Mouse (Mus musculus): ENCODE measurements around the gene Skp1a.

The Skp1a gene

DNA sequence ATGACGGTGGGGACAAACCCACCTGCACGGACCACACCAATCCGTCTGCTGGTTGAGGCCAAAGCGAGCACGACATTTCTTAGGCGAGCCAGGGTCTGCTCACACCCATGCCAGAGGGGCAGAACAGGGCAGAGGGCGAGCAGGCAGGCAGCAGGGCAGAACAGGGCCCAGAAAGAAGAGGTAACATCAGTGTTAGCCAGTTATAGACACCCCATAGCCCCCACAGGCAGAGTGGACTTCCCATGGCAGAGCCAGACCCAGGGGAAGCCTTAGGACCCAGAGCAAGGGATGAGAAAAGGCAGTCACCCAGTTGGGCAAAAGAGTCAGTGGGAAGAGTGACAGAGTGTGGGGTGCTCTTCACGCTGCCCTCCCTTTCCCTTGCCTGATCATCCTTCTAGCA lies 23.3 kb downstream of the Skp1a start:
- DNase-seq: no peak

- no peak for DNase-seq
Observed at GRCm38 (mm10) chr11:52257376-52257775, 25.6 kb downstream of the Skp1a start.

DNA sequence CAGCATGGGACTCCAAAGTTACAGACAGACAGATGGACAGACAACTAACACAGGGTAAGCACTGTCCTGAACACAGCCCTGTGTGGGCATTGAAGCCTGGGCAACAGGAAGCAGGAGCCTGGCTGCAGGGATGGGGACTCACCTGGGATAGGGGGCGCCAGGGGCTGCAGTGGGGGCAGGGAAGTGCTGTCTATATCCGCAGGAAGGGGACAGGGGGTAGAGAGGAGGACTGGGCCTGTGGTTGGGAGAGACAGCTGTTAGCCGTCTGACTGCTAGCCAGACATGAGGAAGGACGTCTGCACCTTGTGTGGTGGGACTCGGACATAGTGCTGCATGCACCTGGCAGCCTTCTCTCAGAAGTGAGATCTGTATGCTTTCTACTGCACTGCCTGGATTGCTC lies 26.9 kb downstream of the Skp1a start:
- DNase-seq: no peak

DNA sequence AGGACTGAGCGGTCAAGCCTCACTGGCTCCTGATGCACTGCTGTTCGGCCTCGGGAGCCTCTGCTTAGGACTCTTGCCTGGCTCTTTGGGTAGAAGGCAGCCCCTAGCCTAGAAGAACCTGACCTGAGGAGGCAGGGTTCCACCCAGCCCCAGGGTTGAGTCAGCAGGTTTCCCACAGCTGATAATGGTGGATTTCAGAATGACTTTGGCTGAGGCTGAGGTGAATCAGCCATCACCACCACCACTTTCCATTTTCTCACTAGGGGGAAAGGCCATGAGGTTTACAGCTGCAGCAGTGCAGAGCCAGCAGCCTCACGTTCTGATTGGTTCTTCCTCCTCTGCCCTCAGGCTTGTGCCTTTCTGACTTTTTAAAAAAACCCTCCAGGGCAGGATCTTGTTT lies 29.1 kb downstream of the Skp1a start:
- no peak for DNase-seq

- DNase-seq: no peak
Observed at GRCm38 (mm10) chr11:52261937-52262336, 30.1 kb downstream of the Skp1a start.

- DNase-seq: no peak
Observed at GRCm38 (mm10) chr11:52262338-52262737, 30.5 kb downstream of the Skp1a start.

DNA sequence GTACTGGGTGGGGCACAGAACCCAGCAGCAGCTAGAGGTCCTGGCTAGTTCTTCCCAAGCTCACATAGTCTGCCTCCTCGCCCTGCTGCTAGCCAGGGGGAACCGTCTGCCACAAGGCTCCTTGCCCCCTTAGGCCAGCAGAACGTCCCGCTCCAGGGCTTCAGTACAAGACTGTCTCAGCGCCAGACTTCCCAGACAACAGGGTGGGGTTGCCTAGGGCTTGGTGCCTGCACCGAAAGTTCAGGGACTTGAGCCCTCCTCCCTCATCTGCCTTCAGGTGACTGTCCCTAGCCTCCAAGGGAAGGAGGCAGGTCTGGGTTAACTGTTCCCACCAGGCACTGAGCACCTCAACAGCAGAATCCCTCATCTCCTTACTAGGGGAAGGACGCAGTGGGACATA lies 33.1 kb downstream of the Skp1a start:
- no peak for DNase-seq

- no peak for DNase-seq
Observed at GRCm38 (mm10) chr11:52265616-52266307, 34.0 kb downstream of the Skp1a start.

GRCm38 (mm10) chr11:52267271-52267670 lies 35.5 kb downstream of the Skp1a start:
- DNase-seq: no peak

DNA sequence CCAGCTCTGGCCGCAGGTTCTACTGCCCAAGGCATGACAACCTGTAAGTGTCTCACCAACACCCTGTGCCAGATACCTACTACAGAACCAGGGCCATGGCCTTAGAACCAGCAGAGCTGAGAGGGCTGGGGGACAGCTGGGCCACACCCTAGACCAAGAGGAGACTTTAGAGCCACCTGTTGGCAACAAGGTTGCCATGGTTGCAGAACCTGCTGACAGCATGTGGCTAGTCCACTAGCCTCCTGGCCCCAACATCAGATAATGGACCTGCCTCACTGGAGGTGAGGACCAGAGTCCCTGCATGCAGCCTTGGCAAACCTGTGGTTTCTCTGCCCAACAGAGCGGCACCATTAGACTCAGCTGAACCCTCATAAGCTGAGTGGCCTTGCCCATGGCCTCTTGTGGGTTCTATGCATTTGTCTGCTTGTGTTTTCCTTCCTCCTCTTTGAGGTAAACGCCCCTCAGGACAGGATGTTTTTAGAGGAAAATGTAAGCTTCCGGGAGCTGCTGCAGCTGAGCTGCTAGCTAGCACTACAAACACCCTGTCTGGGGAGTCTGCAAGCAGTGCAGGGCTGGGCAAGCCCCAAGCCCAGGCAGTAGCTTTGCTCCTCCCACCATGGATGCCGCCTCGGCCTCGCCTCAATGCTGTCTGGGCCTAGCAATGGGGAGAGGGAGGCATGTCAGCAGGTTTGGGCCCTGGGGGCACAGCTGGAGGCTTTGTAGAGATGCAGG lies 36.5 kb downstream of the Skp1a start:
- no peak for DNase-seq

- no peak for DNase-seq
Observed at GRCm38 (mm10) chr11:52269841-52270240, 38.0 kb downstream of the Skp1a start.

- no peak for DNase-seq
Observed at GRCm38 (mm10) chr11:52271765-52272495, 40.1 kb downstream of the Skp1a start.

- no peak for DNase-seq
Observed at GRCm38 (mm10) chr11:52272619-52273018, 40.8 kb downstream of the Skp1a start.

DNA sequence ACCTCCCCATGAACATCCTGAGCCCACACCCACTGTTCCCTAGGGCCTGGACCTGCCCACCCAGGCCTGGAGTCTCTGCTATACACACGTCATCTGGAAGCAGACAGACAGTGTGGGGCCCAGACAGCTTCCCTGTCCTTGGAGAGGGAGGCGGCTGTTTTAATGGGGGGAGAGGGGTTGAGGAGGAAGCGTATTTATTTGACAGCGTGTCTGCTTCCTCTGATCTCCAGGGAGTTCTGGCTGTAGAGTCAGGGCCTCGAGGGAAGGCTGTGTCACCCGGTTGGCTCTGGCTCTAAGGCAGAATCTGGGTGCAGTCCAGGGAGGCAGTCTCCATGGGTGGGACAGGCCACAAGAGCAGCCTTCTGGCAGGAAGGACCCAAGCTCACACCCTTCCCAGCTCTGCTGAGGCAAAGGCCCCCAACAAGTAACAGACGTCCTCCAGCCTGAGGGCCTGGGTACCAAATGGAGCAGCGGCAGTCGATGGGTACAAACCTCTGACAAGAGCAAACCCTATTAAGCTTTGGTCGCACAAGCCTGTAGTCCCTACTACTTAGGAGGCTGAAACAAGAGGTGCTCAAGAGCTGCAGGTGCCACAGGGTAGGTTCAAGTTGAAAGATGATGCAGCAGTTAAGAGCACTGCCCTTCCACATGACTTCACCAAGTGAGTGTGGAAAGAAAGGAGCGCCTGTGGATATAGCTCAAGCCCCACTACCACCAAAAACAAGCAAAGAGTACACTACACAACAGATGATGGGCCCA lies 41.6 kb downstream of the Skp1a start:
- DNase-seq: no peak

DNA sequence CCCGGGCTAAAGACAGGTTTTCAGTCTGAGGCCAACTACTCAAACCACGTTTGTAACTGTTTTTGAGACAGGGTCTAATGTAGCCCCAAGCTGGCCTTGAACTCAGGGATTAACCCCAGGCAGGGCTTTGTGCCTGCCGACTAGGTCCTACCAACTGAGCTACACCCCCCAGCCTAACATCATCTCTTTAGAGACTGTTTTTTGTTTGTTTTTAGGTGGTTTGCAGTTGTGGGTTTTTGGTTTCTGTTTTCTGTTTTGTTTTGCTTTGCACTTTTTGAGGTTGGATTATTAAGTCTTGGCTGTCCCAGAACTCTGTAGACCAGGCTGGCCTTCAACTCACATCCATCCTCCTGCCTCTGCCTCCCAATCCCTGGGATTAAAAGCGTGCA lies 42.1 kb downstream of the Skp1a start:
- no peak for DNase-seq

DNA sequence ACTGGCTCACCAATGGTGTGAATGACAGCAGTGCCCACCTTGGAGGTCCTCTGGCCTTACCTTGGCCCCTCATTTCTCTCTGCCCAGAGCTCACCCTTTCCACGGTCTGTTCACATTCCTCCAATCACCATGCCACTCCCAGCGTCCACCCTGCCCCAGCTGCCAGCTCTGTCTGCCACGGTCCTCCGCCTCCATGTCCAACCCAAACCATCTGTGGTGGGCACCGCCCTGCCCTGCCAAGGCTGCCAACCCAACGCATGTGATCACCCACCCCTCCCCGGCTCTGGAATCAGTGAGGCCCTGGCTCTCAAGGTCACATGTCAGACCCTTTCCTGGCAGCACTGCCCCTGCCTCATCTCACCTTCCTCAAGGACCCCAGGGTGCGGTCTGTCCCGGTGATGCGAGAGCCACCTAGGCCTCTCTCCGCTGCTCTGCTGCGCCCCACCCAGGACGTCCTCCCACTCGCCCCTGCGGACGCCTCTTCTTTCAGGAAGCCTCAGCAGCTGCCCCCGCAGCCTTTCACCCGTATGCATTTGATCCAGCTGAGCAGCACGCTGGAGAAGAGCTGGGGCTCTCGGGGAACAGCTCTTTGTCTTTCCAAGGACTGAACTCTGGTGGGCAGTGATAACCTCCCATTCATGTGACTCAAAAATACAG lies 42.8 kb downstream of the Skp1a start:
- DNase-seq: no peak

- no peak for DNase-seq
Observed at GRCm38 (mm10) chr11:52275366-52275765, 43.6 kb downstream of the Skp1a start.

- DNase-seq: no peak
Observed at GRCm38 (mm10) chr11:52275774-52276555, 44.2 kb downstream of the Skp1a start.

GRCm38 (mm10) chr11:52276961-52277391 lies 45.2 kb downstream of the Skp1a start:
- no peak for DNase-seq

- DNase-seq: no peak
Observed at GRCm38 (mm10) chr11:52277433-52278150, 45.8 kb downstream of the Skp1a start.

DNA sequence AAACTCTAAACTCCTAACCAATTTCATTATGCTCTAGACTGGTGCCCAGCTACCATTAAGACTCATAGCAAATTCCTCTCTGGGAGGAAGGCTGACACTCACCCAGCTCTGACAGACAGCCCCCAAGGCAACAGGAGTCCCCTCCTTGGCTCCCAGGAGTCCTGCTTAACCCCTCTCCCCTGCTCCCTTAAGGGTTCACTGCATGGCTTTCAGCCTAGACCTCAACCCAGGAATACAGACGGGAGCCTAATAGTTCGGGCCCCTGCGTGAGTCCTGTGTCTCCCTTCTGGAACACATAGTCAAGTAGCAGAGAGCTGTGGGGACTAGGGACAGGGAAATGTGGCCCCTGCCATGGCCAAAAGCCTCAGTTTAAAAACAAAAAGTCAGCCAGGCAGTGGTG lies 46.4 kb downstream of the Skp1a start:
- no peak for DNase-seq
